Mouse (Mus musculus): Measurements from ENCODE around the gene C2cd3.

GRCm38 (mm10) chr7:100471407-100471797 is 99.4 kb downstream of the C2cd3 start:
- TF ChIP-seq POLR2A (IDR thresholded peaks at IDR 0.05; ENCODE audit: insufficient read depth, low read length) (no peak), CTCF (IDR thresholded peaks at IDR 0.05; ENCODE audit: low read depth, low read length) (no peak), EP300 (IDR thresholded peaks at IDR 0.05; ENCODE audit: insufficient read depth, low read depth, low read length) (no peak)
